Mouse (Mus musculus): ENCODE measurements around the gene Triap1. TPM values are rescaled to one million over a fixed set of nuclear protein-coding genes. Genes with fewer than 3 reads are reported as not detected.

Triap1 gene
- polyA plus RNA-seq, 1 experiment, result 30.3 TPM

DNA sequence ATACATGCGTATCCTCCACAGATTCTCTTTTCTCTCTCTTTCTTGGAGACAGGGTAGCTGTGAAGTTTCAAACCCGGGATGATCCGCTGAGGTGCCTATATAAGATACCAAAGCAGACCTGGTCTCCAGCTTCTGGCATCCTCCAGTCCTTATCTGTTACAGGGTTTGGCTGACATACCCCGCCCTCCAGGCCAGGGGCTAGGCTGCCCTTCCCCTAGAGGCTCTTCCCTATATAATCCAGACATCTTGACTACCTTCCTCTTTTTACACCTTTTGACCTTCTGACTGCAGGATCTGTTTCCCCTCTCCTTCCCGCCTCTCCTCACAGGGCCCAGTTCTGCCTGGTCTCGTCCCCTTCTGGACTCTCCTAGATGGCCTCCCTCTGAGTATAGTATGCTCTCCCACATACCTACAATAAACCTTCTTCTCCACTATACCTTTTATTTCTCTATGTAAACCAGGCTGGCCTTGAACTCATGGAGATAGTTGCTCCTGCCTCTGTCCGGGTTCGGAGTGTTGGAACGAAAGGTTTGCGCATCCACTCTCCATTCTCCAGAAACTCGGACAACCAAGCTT is 14.7 kb upstream of the Triap1 start:
- Histone ChIP-seq H3K27ac (ENCODE audit: insufficient read depth, low read length) (peak overlapping the region; percentile 76), H3K4me3 (replicated peaks; ENCODE audit: insufficient read depth, low read depth, low read length) (peak overlapping the region; percentile 78), H3K4me1 (ENCODE audit: control insufficient read depth, insufficient read depth, low read length) (peaks cover 12% of the 10 kb centered on the region), H3K27me3 (ENCODE audit: control insufficient read depth, insufficient read depth, low read length) (no peaks in the 10 kb centered on the region)
- WGBS, result 15% methylated on average over 11 of the region's 11 CpGs
- TF ChIP-seq CTCF (IDR thresholded peaks at IDR 0.05; ENCODE audit: borderline replicate concordance, insufficient read depth, low read depth, low read length), result no peak
- DNase-seq, result peak in 1 of 2 experiments; percentile 37

DNA sequence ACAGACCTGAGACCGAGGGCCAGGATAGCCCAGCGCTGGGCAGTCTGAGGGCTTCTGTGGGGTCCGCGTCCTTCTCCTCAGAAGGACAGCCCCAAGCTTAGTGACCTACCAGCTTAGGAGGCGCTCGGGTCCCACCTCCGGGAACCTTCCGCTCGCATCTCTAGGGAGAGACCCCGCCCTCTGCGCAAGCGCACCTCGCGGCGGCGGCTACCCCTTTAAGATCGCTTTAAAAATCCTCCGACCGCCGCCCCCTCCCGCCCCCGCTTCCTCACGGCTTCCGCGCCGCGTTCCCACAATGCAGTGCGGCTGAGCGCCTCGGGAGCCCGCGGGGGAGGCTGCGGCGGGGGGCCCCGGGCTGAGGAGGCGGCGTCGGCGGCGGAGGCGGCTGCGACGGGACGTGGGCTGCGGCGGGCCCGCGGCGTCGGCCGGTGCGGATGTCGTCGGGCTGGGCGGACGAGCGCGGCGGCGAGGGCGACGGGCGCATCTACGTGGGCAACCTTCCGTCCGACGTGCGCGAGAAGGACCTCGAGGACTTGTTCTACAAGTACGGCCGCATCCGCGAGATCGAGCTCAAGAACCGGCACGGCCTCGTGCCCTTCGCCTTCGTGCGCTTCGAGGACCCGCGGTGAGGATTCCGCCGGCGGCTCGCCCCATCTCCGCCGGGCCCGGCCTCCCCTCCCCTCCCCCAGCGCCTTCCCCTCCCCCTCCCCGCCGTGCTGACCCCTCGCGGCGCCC is 14.0 kb upstream of the Triap1 start, which contains the start of gene Srsf9:
Srsf9 (plus strand) TSS at position 303 of the 735 bp plus-strand sequence.
- Histone ChIP-seq H3K27me3 (ENCODE audit: control insufficient read depth, insufficient read depth, low read length) (no peaks in the 10 kb centered on the region), H3K4me1 (ENCODE audit: control insufficient read depth, insufficient read depth, low read length) (peaks cover 12% of the 10 kb centered on the region), H3K27ac (ENCODE audit: insufficient read depth, low read length) (peak within 1 kb of the TSS; percentile 76), H3K4me3 (replicated peaks; ENCODE audit: insufficient read depth, low read depth, low read length) (peak within 1 kb of the TSS; percentile 78)
- TF ChIP-seq POLR2A (IDR thresholded peaks at IDR 0.05; ENCODE audit: borderline replicate concordance, insufficient read depth, low read length) (peak; percentile 78), CTCF (IDR thresholded peaks at IDR 0.05; ENCODE audit: borderline replicate concordance, insufficient read depth, low read depth, low read length) (no peak)
- under 1% methylated on average over 88 of the region's 97 CpGs for WGBS
- DNase-seq, result peak; percentile 96 to 97

DNA sequence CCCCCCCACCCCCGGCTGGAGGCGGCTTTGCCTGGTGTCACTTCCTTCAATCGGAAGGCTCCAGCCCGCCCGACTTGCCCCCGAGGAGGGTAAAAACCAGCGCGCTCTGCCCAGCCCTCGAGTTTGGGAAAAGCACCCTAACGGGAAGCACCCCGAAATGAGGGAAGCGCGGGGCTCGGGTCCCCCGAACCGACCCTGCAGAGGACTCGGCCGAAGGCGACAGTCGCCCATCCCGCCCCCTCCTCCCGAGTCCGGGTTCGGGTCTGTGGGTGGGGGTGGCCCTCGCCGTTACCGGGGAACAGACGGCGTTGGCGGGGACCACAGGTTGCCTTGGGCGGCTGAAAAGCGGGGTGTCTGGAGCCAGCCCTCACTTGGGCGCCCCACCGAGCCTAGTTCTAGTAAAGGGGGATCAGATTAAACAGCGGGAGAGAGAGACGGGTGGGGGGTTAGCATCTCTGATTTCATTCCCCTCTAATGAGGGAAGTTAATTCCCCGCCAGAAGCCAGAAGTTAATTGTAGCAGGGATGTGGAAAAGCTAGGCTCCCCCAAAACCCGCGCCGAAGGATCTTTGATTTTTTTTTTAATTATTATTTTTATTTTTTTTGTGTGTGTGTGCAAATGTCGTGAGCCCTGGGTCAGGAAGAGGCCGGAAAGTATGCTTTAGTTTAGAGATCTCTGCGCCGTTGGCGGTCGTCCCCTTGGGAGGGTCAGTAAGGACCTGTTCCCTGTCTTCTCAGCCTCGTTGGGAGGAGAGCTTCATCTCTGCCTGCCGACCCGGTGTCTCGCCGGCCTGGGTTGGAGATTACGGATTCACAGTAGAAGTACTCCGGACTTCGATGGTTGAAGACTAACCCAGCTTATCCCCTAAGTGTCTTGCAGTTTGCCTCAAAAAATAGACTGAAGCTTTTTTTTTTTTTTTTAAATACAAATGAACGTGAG is 13.1 kb upstream of the Triap1 start:
- Histone ChIP-seq H3K27me3 (ENCODE audit: control insufficient read depth, insufficient read depth, low read length) (no peaks in the 10 kb centered on the region), H3K27ac (ENCODE audit: insufficient read depth, low read length) (0 out of 2 replicates have a peak overlapping the region, but pooled peaks have one; percentile 51), H3K4me3 (replicated peaks; ENCODE audit: insufficient read depth, low read depth, low read length) (peak overlapping the region; percentile 78), H3K4me1 (ENCODE audit: control insufficient read depth, insufficient read depth, low read length) (peaks cover 12% of the 10 kb centered on the region)
- WGBS, result under 1% methylated on average over 55 of the region's 55 CpGs
- TF ChIP-seq CTCF (IDR thresholded peaks at IDR 0.05; ENCODE audit: borderline replicate concordance, insufficient read depth, low read depth, low read length) (no peak), POLR2A (IDR thresholded peaks at IDR 0.05; ENCODE audit: borderline replicate concordance, insufficient read depth, low read length) (no peak)
- peak; percentile 49 to 59 for DNase-seq

DNA sequence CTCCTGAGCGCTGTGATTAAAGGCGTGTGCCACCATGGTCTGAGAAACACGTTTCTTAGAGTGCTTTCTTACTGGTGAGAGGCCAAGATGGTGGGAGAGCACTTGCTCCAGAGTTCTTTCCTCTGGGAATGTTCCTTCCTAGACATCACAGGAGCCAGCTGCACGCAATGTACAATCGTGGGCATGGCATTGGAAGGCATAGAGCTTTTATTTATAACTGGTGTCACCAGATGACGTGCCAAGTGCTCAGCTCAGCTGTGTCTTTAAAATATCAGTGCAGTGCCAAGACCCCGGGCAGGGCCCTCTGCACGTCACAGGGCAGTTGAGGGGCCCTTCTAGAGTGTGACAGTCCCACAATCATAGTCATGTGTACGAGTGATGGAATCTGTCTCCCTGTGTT is 10.1 kb upstream of the Triap1 start:
- no peak for TF ChIP-seq POLR2A (IDR thresholded peaks at IDR 0.05; ENCODE audit: borderline replicate concordance, insufficient read depth, low read length)
- no peak for TF ChIP-seq CTCF (IDR thresholded peaks at IDR 0.05; ENCODE audit: borderline replicate concordance, insufficient read depth, low read depth, low read length)
- Histone ChIP-seq H3K27ac (ENCODE audit: insufficient read depth, low read length) (no peak overlapping the region), H3K4me3 (replicated peaks; ENCODE audit: insufficient read depth, low read depth, low read length) (no peak overlapping the region), H3K27me3 (ENCODE audit: control insufficient read depth, insufficient read depth, low read length) (no peaks in the 10 kb centered on the region), H3K4me1 (ENCODE audit: control insufficient read depth, insufficient read depth, low read length) (peaks cover 8% of the 10 kb centered on the region)
- WGBS, result 44% methylated on average over 9 of the region's 9 CpGs
- no peak for DNase-seq

DNA sequence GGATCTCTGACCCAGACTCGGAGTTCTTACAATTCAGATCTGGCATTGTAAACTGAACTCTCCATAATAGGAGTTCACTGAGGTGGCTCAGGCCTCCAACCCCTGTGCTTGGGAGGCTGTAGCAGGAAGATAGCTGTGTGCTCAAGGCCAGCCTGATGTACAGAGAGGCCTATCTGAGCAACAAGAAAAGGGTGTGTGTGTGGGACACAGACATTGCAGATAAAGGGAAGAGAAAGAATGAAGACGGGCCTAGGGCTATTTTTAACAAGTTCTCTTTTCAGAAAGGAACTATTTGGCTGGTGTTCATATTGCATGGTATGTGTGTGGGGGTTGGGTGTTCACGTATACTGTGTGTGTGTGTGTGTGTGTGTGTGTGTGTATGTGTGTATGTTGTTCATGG is 7.4 kb upstream of the Triap1 start:
- Histone ChIP-seq H3K4me3 (replicated peaks; ENCODE audit: insufficient read depth, low read depth, low read length) (no peak overlapping the region), H3K27ac (ENCODE audit: insufficient read depth, low read length) (no peak overlapping the region), H3K4me1 (ENCODE audit: control insufficient read depth, insufficient read depth, low read length) (peaks cover 8% of the 10 kb centered on the region), H3K27me3 (ENCODE audit: control insufficient read depth, insufficient read depth, low read length) (no peaks in the 10 kb centered on the region)
- TF ChIP-seq POLR2A (IDR thresholded peaks at IDR 0.05; ENCODE audit: borderline replicate concordance, insufficient read depth, low read length), result no peak
- TF ChIP-seq CTCF (IDR thresholded peaks at IDR 0.05; ENCODE audit: borderline replicate concordance, insufficient read depth, low read depth, low read length), result no peak
- no peak for DNase-seq
- WGBS, result 58% methylated on average over 3 of the region's 3 CpGs

DNA sequence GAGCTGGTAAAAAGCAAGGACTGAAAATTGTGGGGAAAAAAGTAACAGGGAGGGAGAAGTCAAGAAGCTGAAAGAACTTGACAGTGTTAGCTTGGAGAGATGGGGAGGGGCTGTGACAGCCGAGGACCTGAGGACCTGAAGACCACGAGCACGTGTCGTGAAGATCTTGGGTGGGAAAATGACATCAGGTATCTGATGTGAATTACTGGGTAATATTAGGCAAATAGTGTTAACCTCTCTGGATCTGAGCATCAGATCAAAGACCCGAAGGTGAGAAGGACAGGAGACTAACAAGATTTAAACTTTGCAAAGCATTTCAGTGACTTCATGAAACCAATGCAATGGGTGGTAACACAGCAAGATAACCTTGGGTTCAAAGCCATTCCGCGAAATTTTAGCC is 1.0 kb upstream of the Triap1 start:
- Histone ChIP-seq H3K27me3 (ENCODE audit: control insufficient read depth, insufficient read depth, low read length) (no peaks in the 10 kb centered on the region), H3K27ac (ENCODE audit: insufficient read depth, low read length) (no peak overlapping the region), H3K4me3 (replicated peaks; ENCODE audit: insufficient read depth, low read depth, low read length) (peak overlapping the region; percentile 21), H3K4me1 (ENCODE audit: control insufficient read depth, insufficient read depth, low read length) (peaks cover 4% of the 10 kb centered on the region; the same call in 1 of the 2 replicates)
- 16% methylated on average over 7 of the region's 7 CpGs for WGBS
- DNase-seq, result no peak
- TF ChIP-seq POLR2A (IDR thresholded peaks at IDR 0.05; ENCODE audit: borderline replicate concordance, insufficient read depth, low read length), result no peak
- TF ChIP-seq CTCF (IDR thresholded peaks at IDR 0.05; ENCODE audit: borderline replicate concordance, insufficient read depth, low read depth, low read length), result no peak

DNA sequence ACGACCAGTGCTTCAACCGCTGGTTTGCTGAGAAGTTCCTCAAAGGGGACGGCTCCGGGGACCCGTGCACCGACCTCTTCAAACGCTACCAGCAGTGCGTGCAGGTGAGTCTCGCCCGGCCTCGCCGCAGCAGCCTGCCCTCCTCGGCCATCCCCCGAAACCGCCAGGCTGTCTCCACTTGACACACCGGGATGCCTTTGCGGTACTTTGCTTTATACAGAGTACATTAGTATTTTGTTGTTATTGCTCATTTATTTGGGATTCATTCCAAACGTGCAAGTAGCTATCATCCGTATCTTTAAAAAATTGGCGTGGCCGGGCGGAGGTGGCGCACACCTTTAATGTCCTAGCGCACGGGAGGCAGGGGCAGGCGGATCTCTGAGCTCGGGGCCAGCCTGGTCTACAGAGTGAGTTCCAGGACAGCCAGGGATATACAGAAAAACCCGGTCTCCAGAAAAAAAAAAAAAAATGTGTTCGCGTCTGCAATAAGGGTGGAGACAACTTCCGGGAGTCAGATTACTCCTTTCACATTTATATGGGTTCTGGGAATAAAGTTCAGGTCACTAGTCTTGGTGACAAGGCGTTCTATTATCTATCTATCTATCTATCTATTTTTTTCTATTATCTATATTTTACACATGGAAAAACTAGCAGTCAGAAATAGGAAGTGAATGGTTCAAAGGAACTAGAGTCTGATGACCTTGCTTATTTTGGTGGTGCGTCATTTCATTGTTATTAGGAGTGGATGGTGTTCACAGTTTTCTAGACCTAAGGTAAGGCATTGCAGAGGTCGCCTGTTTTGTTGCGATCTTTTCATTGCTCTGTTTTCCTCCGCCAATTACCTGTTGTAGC is 515 bp downstream of the Triap1 start:
- DNase-seq, result no peak
- Histone ChIP-seq H3K4me1 (ENCODE audit: control insufficient read depth, insufficient read depth, low read length) (peaks cover 4% of the 10 kb centered on the region; the same call in 1 of the 2 replicates), H3K27me3 (ENCODE audit: control insufficient read depth, insufficient read depth, low read length) (no peaks in the 10 kb centered on the region), H3K4me3 (replicated peaks; ENCODE audit: insufficient read depth, low read depth, low read length) (peak overlapping the region; percentile 84), H3K27ac (ENCODE audit: insufficient read depth, low read length) (no peak overlapping the region)
- 9% methylated on average over 36 of the region's 36 CpGs for WGBS
- TF ChIP-seq POLR2A (IDR thresholded peaks at IDR 0.05; ENCODE audit: borderline replicate concordance, insufficient read depth, low read length) (no peak), CTCF (IDR thresholded peaks at IDR 0.05; ENCODE audit: borderline replicate concordance, insufficient read depth, low read depth, low read length) (no peak)
